Mouse (Mus musculus) urinary bladder, adult 2 months (tissue): ENCODE data around the gene Lrrc71. TPM values are rescaled to one million over a fixed set of nuclear protein-coding genes. Genes with fewer than 3 reads are reported as not detected.

ENCODE experiments used
- DNase-seq: peaks from one replicate; pipeline ENCODE4 v3.0.0; 2022; ENCODE audit warnings: low spot score
- polyA plus RNA-seq: library from polyadenylated mRNA; depleted of rRNA; stranded (reverse); fragments of >200 nt; gene quantifications from 2 replicates; pipeline ENCODE4 v1.2.3, GENCODE M21; 2012; rRNA removed

Gene Lrrc71
- polyA plus RNA-seq = 0.19 and 0.29 TPM in 2 replicates

- DNase-seq = no peak
Observed at GRCm38 (mm10) chr3:87748431-87748830, at the start of gene Lrrc71. Lrrc71 (minus strand) TSS chr3:87748625.

- no peak for DNase-seq
Observed at GRCm38 (mm10) chr3:87796736-87797334, 48.4 kb upstream of the Lrrc71 start, which contains the start of gene Insrr. Insrr (plus strand) TSS chr3:87796951.

- no peak for DNase-seq
Observed at GRCm38 (mm10) chr3:87795336-87796277, 47.2 kb upstream of the Lrrc71 start.

- no peak for DNase-seq
Observed at GRCm38 (mm10) chr3:87794922-87795325, 46.5 kb upstream of the Lrrc71 start, which contains the start of gene Ntrk1. Ntrk1 (minus strand) TSS chr3:87795162.

GRCm38 (mm10) chr3:87789768-87790167 lies 41.3 kb upstream of the Lrrc71 start:
- no peak for DNase-seq

GRCm38 (mm10) chr3:87789248-87789647 lies 40.8 kb upstream of the Lrrc71 start:
- no peak for DNase-seq

- no peak for DNase-seq
Observed at GRCm38 (mm10) chr3:87785626-87786214, 37.3 kb upstream of the Lrrc71 start.

- DNase-seq = no peak
Observed at GRCm38 (mm10) chr3:87785156-87785555, 36.7 kb upstream of the Lrrc71 start.

- no peak for DNase-seq
Observed at GRCm38 (mm10) chr3:87783282-87784023, 35.0 kb upstream of the Lrrc71 start.

GRCm38 (mm10) chr3:87779086-87779485 lies 30.7 kb upstream of the Lrrc71 start:
- no peak for DNase-seq

- no peak for DNase-seq
Observed at GRCm38 (mm10) chr3:87778283-87778682, 29.9 kb upstream of the Lrrc71 start.

- DNase-seq = no peak
Observed at GRCm38 (mm10) chr3:87771088-87771487, 22.7 kb upstream of the Lrrc71 start.

- no peak for DNase-seq
Observed at GRCm38 (mm10) chr3:87770280-87770679, 21.9 kb upstream of the Lrrc71 start.

GRCm38 (mm10) chr3:87769506-87769905 lies 21.1 kb upstream of the Lrrc71 start:
- DNase-seq = no peak

- DNase-seq = peak; percentile 78
Observed at GRCm38 (mm10) chr3:87768844-87769243, 20.4 kb upstream of the Lrrc71 start.

- DNase-seq = no peak
Observed at GRCm38 (mm10) chr3:87768431-87768830, 20.0 kb upstream of the Lrrc71 start.

- DNase-seq = no peak
Observed at GRCm38 (mm10) chr3:87767764-87768163, 19.3 kb upstream of the Lrrc71 start.

GRCm38 (mm10) chr3:87766284-87766667 lies 17.9 kb upstream of the Lrrc71 start:
- no peak for DNase-seq

GRCm38 (mm10) chr3:87765631-87766283 lies 17.3 kb upstream of the Lrrc71 start:
- DNase-seq = no peak

- no peak for DNase-seq
Observed at GRCm38 (mm10) chr3:87765091-87765490, 16.7 kb upstream of the Lrrc71 start.

GRCm38 (mm10) chr3:87764506-87764905 lies 16.1 kb upstream of the Lrrc71 start:
- DNase-seq = no peak
